Mouse (Mus musculus): ENCODE measurements around the gene Ier2. TPM values are rescaled to one million over a fixed set of nuclear protein-coding genes. Genes with fewer than 3 reads are reported as not detected.

Ier2 gene
- polyA plus RNA-seq, 1 experiment from 2014 or later: 82.8 TPM

- Histone ChIP-seq H3K36me3 (ENCODE audit: control insufficient read depth, insufficient read depth, low read length) (no peaks in the 10 kb centered on the region), H3K4me1 (replicated peaks; ENCODE audit: control insufficient read depth, insufficient read depth) (no peaks in the 10 kb centered on the region), H3K27ac (replicated peaks) (no peak overlapping the region), H3K9me3 (ENCODE audit: control insufficient read depth, low read length) (no peaks in the 10 kb centered on the region), H3K9ac (ENCODE audit: low read length) (no peak overlapping the region), H3K4me3 (ENCODE audit: low read depth, low read length) (no peak overlapping the region), H3K4me2 (replicated peaks; ENCODE audit: low read depth) (no peak overlapping the region), H3K27me3 (ENCODE audit: control insufficient read depth, insufficient read depth, low read length) (no peaks in the 10 kb centered on the region)
- no peak for ATAC-seq (ENCODE audit: low FRiP score, low TSS enrichment)
- 43% methylated on average over 16 of the region's 16 CpGs for WGBS
- TF ChIP-seq EP300 (optimal IDR thresholded peaks at IDR 0.05) (no peak), CTCF (IDR thresholded peaks at IDR 0.05; ENCODE audit: low read depth) (peak; percentile 68)
- DNase-seq (ENCODE audit: low spot score): peak; percentile 33
Observed at GRCm38 (mm10) chr8:84614512-84615223, 48.0 kb downstream of the Ier2 start.

Other genes starting within 250 kb of the Ier2 start
- 45.1 and 49.9 TPM in 2 replicates for gene Trmt1, start 23.5 kb upstream of the Ier2 start, polyA plus RNA-seq (2015; fragmentation: Nextera tagmentation; extraction: Ambion mirVana)
- gene Nacc1, start 25.0 kb upstream of the Ier2 start, polyA plus RNA-seq (2015; fragmentation: Nextera tagmentation; extraction: Ambion mirVana): 6.8 and 8.3 TPM in 2 replicates
- gene Lyl1, start 38.6 kb upstream of the Ier2 start, polyA plus RNA-seq (2015; fragmentation: Nextera tagmentation; extraction: Ambion mirVana): 4.0 and 4.3 TPM in 2 replicates
- 1.7 and 2.0 TPM in 2 replicates for gene G430095P16Rik, start 60.2 kb upstream of the Ier2 start, polyA plus RNA-seq (2015; fragmentation: Nextera tagmentation; extraction: Ambion mirVana)
- gene Nfix, start 137.5 kb upstream of the Ier2 start, polyA plus RNA-seq (2015; fragmentation: Nextera tagmentation; extraction: Ambion mirVana): 36.5 and 36.6 TPM in 2 replicates
- 3.3 TPM in 2 replicates for gene Dand5, start 160.0 kb upstream of the Ier2 start, polyA plus RNA-seq (2015; fragmentation: Nextera tagmentation; extraction: Ambion mirVana)
- gene Gadd45gip1, start 168.7 kb upstream of the Ier2 start, polyA plus RNA-seq (2015; fragmentation: Nextera tagmentation; extraction: Ambion mirVana): 38.5 and 39.3 TPM in 2 replicates
- 69.8 and 70.6 TPM in 2 replicates for gene Rad23a, start 177.8 kb upstream of the Ier2 start, polyA plus RNA-seq (2015; fragmentation: Nextera tagmentation; extraction: Ambion mirVana)
- gene Calr, start 184.1 kb upstream of the Ier2 start, polyA plus RNA-seq (2015; fragmentation: Nextera tagmentation; extraction: Ambion mirVana): 522 and 537 TPM in 2 replicates
- 43.3 and 44.3 TPM in 2 replicates for gene Farsa, start 194.1 kb upstream of the Ier2 start, polyA plus RNA-seq (2015; fragmentation: Nextera tagmentation; extraction: Ambion mirVana)
- 25.0 and 27.3 TPM in 2 replicates for gene Syce2, start 209.3 kb upstream of the Ier2 start, polyA plus RNA-seq (2015; fragmentation: Nextera tagmentation; extraction: Ambion mirVana)
- 18.5 and 21.1 TPM in 2 replicates for gene Gcdh, start 231.1 kb upstream of the Ier2 start, polyA plus RNA-seq (2015; fragmentation: Nextera tagmentation; extraction: Ambion mirVana)
- gene Klf1, start 239.1 kb upstream of the Ier2 start, polyA plus RNA-seq (2015; fragmentation: Nextera tagmentation; extraction: Ambion mirVana): 0.51 and 0.82 TPM in 2 replicates
- 15.9 and 17.4 TPM in 2 replicates for gene Dnase2a, start 245.7 kb upstream of the Ier2 start, polyA plus RNA-seq (2015; fragmentation: Nextera tagmentation; extraction: Ambion mirVana)